Mouse (Mus musculus) E14TG2a.4 (cell line): ENCODE measurements around the gene Cplx3.

Experiments used
- H3K27me3 ChIP-seq: 2 replicates; pipeline ENCODE4 v1.6.1; 2014; ENCODE audit warnings: low read length, control low read depth; ENCODE audit not compliant: insufficient read depth
- H3K36me3 ChIP-seq: 2 replicates; pipeline ENCODE4 v1.6.1; 2014; ENCODE audit warnings: low read length, control low read depth; ENCODE audit not compliant: insufficient read depth
- H3K4me1 ChIP-seq: replicated peaks from 2 replicates; pipeline ENCODE4 v1.6.1; 2014; ENCODE audit warnings: low read depth, low read length, control low read depth
- H3K4me3 ChIP-seq: replicated peaks from 2 replicates; pipeline ENCODE4 v1.5.1; 2014; ENCODE audit warnings: mild to moderate bottlenecking, low read length
- H3K9me3 ChIP-seq: 2 replicates; pipeline ENCODE4 v1.6.1; 2014; ENCODE audit warnings: low read length, control low read depth
- CTCF ChIP-seq: conservative IDR thresholded peaks from 2 replicates; pipeline ENCODE4 v1.5.1; 2014; ENCODE audit warnings: low read length
- NANOG ChIP-seq: IDR thresholded peaks from 2 replicates; pipeline ENCODE4 v1.6.1; 2014; ENCODE audit warnings: borderline replicate concordance, low read length, mixed read lengths
- POU5F1 ChIP-seq: IDR thresholded peaks from 2 replicates; pipeline ENCODE4 v1.6.1; 2014; ENCODE audit warnings: low read length, borderline replicate concordance

Cplx3 gene

GRCm38 (mm10) chr9:57613975-57614374 lies 7.9 kb upstream of the Cplx3 start:
- Histone ChIP-seq H3K4me3 (no peak overlapping the region), H3K27me3 (peaks cover 33% of the 10 kb centered on the region), H3K4me1 (peaks cover 28% of the 10 kb centered on the region), H3K36me3 (no peaks in the 10 kb centered on the region), H3K9me3 (no peaks in the 10 kb centered on the region)
- TF ChIP-seq NANOG (no peak), POU5F1 (no peak), CTCF (no peak)

GRCm38 (mm10) chr9:57612587-57612986 lies 6.5 kb upstream of the Cplx3 start:
- Histone ChIP-seq H3K4me1 (peaks cover 21% of the 10 kb centered on the region), H3K27me3 (peaks cover 46% of the 10 kb centered on the region), H3K36me3 (no peaks in the 10 kb centered on the region)

GRCm38 (mm10) chr9:57610359-57610826 lies 4.3 kb upstream of the Cplx3 start:
- H3K27me3 ChIP-seq = peaks cover 68% of the 10 kb centered on the region
- H3K9me3 ChIP-seq = no peaks in the 10 kb centered on the region
- H3K36me3 ChIP-seq = no peaks in the 10 kb centered on the region
- H3K4me1 ChIP-seq = peaks cover 27% of the 10 kb centered on the region
- TF ChIP-seq NANOG = no peak
- TF ChIP-seq POU5F1 = no peak
- TF ChIP-seq CTCF = no peak
- no peak overlapping the region for H3K4me3 ChIP-seq

More at GRCm38 (mm10) chr9:57612587-57612986, 6.5 kb upstream of the Cplx3 start:
- H3K9me3 ChIP-seq = no peaks in the 10 kb centered on the region
- H3K4me3 ChIP-seq = no peak overlapping the region
- TF ChIP-seq CTCF (no peak), NANOG (no peak), POU5F1 (no peak)

DNA sequence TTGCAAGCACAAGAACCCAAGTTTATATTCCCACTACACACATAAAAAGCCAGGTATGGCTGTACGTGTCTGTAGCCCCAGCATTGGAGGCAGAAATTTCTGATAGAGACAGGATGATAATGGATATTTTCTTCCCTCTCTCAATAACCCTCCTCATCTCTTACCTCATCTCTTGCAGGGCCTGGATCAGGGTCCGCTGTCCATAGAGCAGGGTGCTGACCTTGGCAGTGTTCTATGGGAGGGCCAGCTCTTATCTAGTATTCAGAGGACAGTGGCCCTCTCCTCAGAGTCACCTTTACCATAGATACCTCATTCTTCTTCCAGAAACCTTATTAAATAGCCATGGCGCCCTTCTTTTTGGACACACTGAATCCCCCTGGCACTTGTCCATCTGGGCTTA lies 3.7 kb upstream of the Cplx3 start:
- H3K27me3 ChIP-seq = peaks cover 74% of the 10 kb centered on the region
- H3K36me3 ChIP-seq = no peaks in the 10 kb centered on the region
- peaks cover 22% of the 10 kb centered on the region for H3K4me1 ChIP-seq
- no peak overlapping the region for H3K4me3 ChIP-seq
- TF ChIP-seq NANOG (no peak), CTCF (no peak), POU5F1 (no peak)
- no peaks in the 10 kb centered on the region for H3K9me3 ChIP-seq

- H3K9me3 ChIP-seq = no peaks in the 10 kb centered on the region; the same call in 1 of the 2 replicates
- peaks cover 78% of the 10 kb centered on the region for H3K27me3 ChIP-seq
- TF ChIP-seq NANOG (no peak), POU5F1 (no peak), CTCF (no peak)
- no peaks in the 10 kb centered on the region for H3K36me3 ChIP-seq
- no peak overlapping the region for H3K4me3 ChIP-seq
- H3K4me1 ChIP-seq = peaks cover 25% of the 10 kb centered on the region
These were observed 578 bp downstream of the Cplx3 start for GRCm38 (mm10) chr9:57605503-57605902.

- no peak for TF ChIP-seq NANOG
- TF ChIP-seq POU5F1 = no peak
- no peak for TF ChIP-seq CTCF
- Histone ChIP-seq H3K4me3 (no peak overlapping the region), H3K4me1 (peaks cover 28% of the 10 kb centered on the region), H3K27me3 (peaks cover 74% of the 10 kb centered on the region), H3K36me3 (no peaks in the 10 kb centered on the region), H3K9me3 (no peaks in the 10 kb centered on the region; the same call in 1 of the 2 replicates)
These were observed 1.2 kb downstream of the Cplx3 start for GRCm38 (mm10) chr9:57604875-57605274.

- peaks cover 50% of the 10 kb centered on the region for H3K27me3 ChIP-seq
- no peak for TF ChIP-seq NANOG
- no peak for TF ChIP-seq CTCF
- TF ChIP-seq POU5F1 = no peak
- no peaks in the 10 kb centered on the region for H3K36me3 ChIP-seq
- H3K9me3 ChIP-seq = no peaks in the 10 kb centered on the region; the same call in 1 of the 2 replicates
- peaks cover 42% of the 10 kb centered on the region for H3K4me1 ChIP-seq
- H3K4me3 ChIP-seq = no peak overlapping the region
These were observed 4.0 kb downstream of the Cplx3 start for GRCm38 (mm10) chr9:57602098-57602497.

- Histone ChIP-seq H3K9me3 (no peaks in the 10 kb centered on the region; the same call in 1 of the 2 replicates), H3K36me3 (0 out of 2 replicates have a peak, but pooled peaks cover 2% of the 10 kb centered on the region), H3K4me3 (no peak overlapping the region), H3K4me1 (peaks cover 37% of the 10 kb centered on the region), H3K27me3 (peaks cover 43% of the 10 kb centered on the region)
- no peak for TF ChIP-seq POU5F1
- TF ChIP-seq CTCF = no peak
- no peak for TF ChIP-seq NANOG
These were observed 4.8 kb downstream of the Cplx3 start for GRCm38 (mm10) chr9:57601353-57601706.

DNA sequence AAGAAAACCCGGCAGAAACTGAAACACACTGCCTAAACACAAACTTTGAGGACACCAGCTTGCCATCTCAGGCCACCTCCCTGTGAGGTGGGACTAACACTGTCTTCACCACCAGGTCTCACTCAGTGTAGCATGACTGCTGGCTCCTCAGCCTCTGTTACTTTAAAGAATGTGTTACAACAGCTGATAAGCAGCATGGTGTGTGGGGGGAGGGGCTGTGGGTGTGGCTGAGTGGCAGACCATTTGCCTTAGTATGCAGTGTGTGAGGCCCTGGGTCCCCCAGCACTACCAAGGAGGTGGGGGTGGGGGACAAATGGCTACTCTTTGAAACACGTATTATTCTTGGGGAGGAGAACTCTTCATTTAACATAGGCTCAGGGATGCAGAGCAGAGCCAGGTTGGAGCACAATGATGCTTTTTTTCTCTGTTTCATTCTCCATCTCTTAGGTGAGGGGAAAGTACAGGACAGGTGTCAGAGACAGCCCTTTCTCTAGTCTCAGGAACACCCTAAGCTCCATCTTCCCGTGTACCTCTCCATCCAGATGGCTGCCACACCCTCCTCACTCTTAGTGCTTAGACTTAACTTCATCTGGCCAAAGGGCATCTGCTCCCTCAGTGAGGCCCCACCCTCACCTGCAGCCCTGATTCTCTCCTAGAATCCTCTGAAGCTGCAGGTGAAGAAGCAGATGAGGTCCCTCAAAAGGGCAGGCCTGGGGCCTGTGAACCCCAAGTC lies 5.3 kb downstream of the Cplx3 start:
- Histone ChIP-seq H3K36me3 (0 out of 2 replicates have a peak, but pooled peaks cover 5% of the 10 kb centered on the region), H3K9me3 (no peaks in the 10 kb centered on the region; the same call in 1 of the 2 replicates), H3K4me1 (peaks cover 32% of the 10 kb centered on the region), H3K27me3 (peaks cover 37% of the 10 kb centered on the region), H3K4me3 (no peak overlapping the region)
- TF ChIP-seq NANOG = no peak
- TF ChIP-seq CTCF = no peak
- no peak for TF ChIP-seq POU5F1
